Mouse (Mus musculus) Patski (cell line): ENCODE measurements at regions not wholly inside any gene's neighbourhood (a gene's known extent, or its start where the extent isn't known, plus 50 kb on each side); places are given as distances from the start of the nearest gene placed in this dataset.
"Not testable (repeated sequence)": the region's sequence is repeated elsewhere in the genome, so short reads cannot be mapped to it uniquely, and the experiment has no call there.

Experiments used
- ATAC-seq: fragments of 100-300 bp; one replicate; pipeline ENCODE4 v1.8.0; 2021
- CTCF ChIA-PET: fragments of 350-600 bp; sonication (Branson Sonifier 250); formaldehyde crosslinking; loops from one replicate; lab custom pipeline; 2022; ENCODE audit warnings: inconsistent platforms; lab: Charles Lee
- POLR2A ChIA-PET: fragments of 350-600 bp; sonication (Branson Sonifier 250); formaldehyde crosslinking; loops from one replicate; lab custom pipeline; 2022; ENCODE audit warnings: antibody characterized with exemption, inconsistent platforms; lab: Charles Lee
- DNase-seq: peaks from one replicate; pipeline ENCODE4 v3.0.0-alpha.2; 2011; ENCODE audit warnings: low read depth, low spot score
- H3K27me3 ChIP-seq: fragments of 371-371 bp; one replicate; pipeline ENCODE4 v1.5.1; 2021
- CTCF ChIP-seq: fragments of 100-300 bp; IDR thresholded peaks from one replicate; pipeline ENCODE4 v1.5.1; 2021
- in situ Hi-C: fragments of 300-500 bp; cut with MboI; formaldehyde crosslinking; loops from 3 replicates; pipeline ENCODE4 v1.11.1; 2018; ENCODE audit warnings: low pct_unique_long_range_greater_than_20kb, mixed read lengths

- H3K27me3 ChIP-seq: no peaks in the 10 kb centered on the region
- TF ChIP-seq CTCF: no peak
- in situ Hi-C loops: no loop called here
- ChIA-PET CTCF (no interaction called here), POLR2A (no interaction called here)
- ATAC-seq (peak; percentile 94), DNase-seq (peak; percentile 51)
Observed at GRCm38 (mm10) chr2:135525779-135526178, 133.0 kb upstream of the Plcb4 start.

GRCm38 (mm10) chr2:135529619-135530018 is 129.2 kb upstream of the Plcb4 start:
- ChIA-PET CTCF (no interaction called here), POLR2A (no interaction called here)
- H3K27me3 ChIP-seq: no peaks in the 10 kb centered on the region
- no peak for ATAC-seq
- no peak for TF ChIP-seq CTCF
- in situ Hi-C loops: no loop called here
- no peak for DNase-seq

- no peaks in the 10 kb centered on the region for H3K27me3 ChIP-seq
- ATAC-seq (no peak), DNase-seq (no peak)
- CTCF ChIA-PET: interaction anchor here (1.2 kb wide), 1 partner anchor 390 kb away, joined by 3 read pairs; no protein-coding TSS in a partner anchor
- in situ Hi-C loops: no loop called here
- no peak for TF ChIP-seq CTCF
- POLR2A ChIA-PET: no interaction called here
Observed at GRCm38 (mm10) chr2:135536303-135536871, 122.4 kb upstream of the Plcb4 start.

- no peak for TF ChIP-seq CTCF
- CTCF ChIA-PET: no interaction called here
- no peaks in the 10 kb centered on the region for H3K27me3 ChIP-seq
- in situ Hi-C loops: no loop called here
- POLR2A ChIA-PET: no interaction called here
- ATAC-seq (peak; percentile 85), DNase-seq (peak; percentile 87)
Observed at GRCm38 (mm10) chr2:135538022-135538421, 120.8 kb upstream of the Plcb4 start.

GRCm38 (mm10) chr2:135541058-135541457 is 117.8 kb upstream of the Plcb4 start:
- no peaks in the 10 kb centered on the region for H3K27me3 ChIP-seq
- TF ChIP-seq CTCF: no peak
- peak; percentile 12 for ATAC-seq
- CTCF ChIA-PET: interaction anchor here (1.7 kb wide), 1 partner anchor 14 kb away, joined by 6 read pairs; no protein-coding TSS in a partner anchor
- DNase-seq: peak; percentile 66
- in situ Hi-C loops: no loop called here
- POLR2A ChIA-PET: no interaction called here

- in situ Hi-C loops: no loop called here
- no peak for DNase-seq
- TF ChIP-seq CTCF: no peak
- CTCF ChIA-PET: interaction anchor here (0.8 to 1.7 kb wide), 2 partner anchors 9 to 13 kb away, joined by 3 to 6 read pairs; no protein-coding TSS in a partner anchor
- ATAC-seq: no peak
- POLR2A ChIA-PET: no interaction called here
- no peaks in the 10 kb centered on the region for H3K27me3 ChIP-seq
Observed at GRCm38 (mm10) chr2:135541930-135542329, 116.9 kb upstream of the Plcb4 start.

- TF ChIP-seq CTCF: no peak
- DNase-seq (no peak), ATAC-seq (no peak)
- no peaks in the 10 kb centered on the region for H3K27me3 ChIP-seq
- ChIA-PET CTCF (interaction anchor here (1.2 to 1.3 kb wide), 2 partner anchors 17 to 403 kb away, joined by 3 read pairs; no protein-coding TSS in a partner anchor), POLR2A (no interaction called here)
- in situ Hi-C loops: no loop called here
Observed at GRCm38 (mm10) chr2:135544882-135545281, 113.9 kb upstream of the Plcb4 start.

- POLR2A ChIA-PET: no interaction called here
- H3K27me3 ChIP-seq: no peaks in the 10 kb centered on the region
- in situ Hi-C loops: no loop called here
- DNase-seq: no peak
- CTCF ChIA-PET: interaction anchor here (1.4 kb wide), 1 partner anchor 13 kb away, joined by 6 read pairs; no protein-coding TSS in a partner anchor
- ATAC-seq: no peak
- no peak for TF ChIP-seq CTCF
Observed at GRCm38 (mm10) chr2:135547966-135548365, 110.8 kb upstream of the Plcb4 start.

GRCm38 (mm10) chr2:135553031-135553430 is 105.8 kb upstream of the Plcb4 start:
- peak; percentile 35 for TF ChIP-seq CTCF
- in situ Hi-C loops: no loop called here
- POLR2A ChIA-PET: no interaction called here
- no peaks in the 10 kb centered on the region for H3K27me3 ChIP-seq
- ATAC-seq (no peak), DNase-seq (no peak)
- CTCF ChIA-PET: no interaction called here

GRCm38 (mm10) chr2:135558026-135558425 is 100.8 kb upstream of the Plcb4 start:
- H3K27me3 ChIP-seq, ATAC-seq, CTCF ChIA-PET, DNase-seq, in situ Hi-C loops: not testable (repeated sequence)
- POLR2A ChIA-PET: interaction anchor here (0.7 kb wide), 1 partner anchor 128 kb away, joined by 3 read pairs; no protein-coding TSS in a partner anchor

GRCm38 (mm10) chr2:135559328-135559727 is 99.5 kb upstream of the Plcb4 start:
- DNase-seq: no peak
- H3K27me3 ChIP-seq: no peaks in the 10 kb centered on the region
- ChIA-PET POLR2A (no interaction called here), CTCF (no interaction called here)
- no peak for TF ChIP-seq CTCF
- no peak for ATAC-seq
- in situ Hi-C loops: no loop called here
